Mouse (Mus musculus): Measurements from ENCODE around the gene Ccnjl. TPM values are rescaled to one million over a fixed set of nuclear protein-coding genes. Genes with fewer than 3 reads are reported as not detected.
A peak's percentile ranks its signal among the peaks of the same experiment; 100 is the strongest.

Gene Ccnjl
- total and polyA plus RNA-seq, 3 experiments = 2.0 to 3.0 (median 2.1) TPM

DNA sequence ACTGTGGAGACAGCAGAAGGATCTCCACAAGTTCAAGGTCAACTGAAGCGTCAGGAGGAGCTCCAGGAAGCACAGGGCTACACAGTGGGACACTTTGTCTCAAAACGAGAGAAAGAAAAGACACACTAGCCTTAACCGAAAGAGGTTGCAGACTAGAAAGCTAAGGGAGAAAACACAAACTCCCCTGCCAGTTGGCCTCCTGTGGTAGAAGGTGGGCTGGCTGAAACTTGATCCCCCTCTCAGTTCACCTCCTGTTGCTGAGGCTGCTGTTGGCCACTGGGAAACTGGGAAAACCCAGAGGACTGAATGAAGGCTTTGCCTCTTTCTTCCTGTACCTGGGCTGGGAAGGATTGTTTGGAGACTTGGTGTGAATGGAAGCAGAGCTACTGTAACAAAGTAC, 1.5 kb downstream of the Ccnjl start:
- Histone ChIP-seq H3K79me2 (replicated peaks; ENCODE audit: control insufficient read depth, insufficient read depth, low read length) (no peaks in the 10 kb centered on the region), H3K4me3 (no peak overlapping the region), H3K27ac (no peak overlapping the region), H3K27me3 (ENCODE audit: control insufficient read depth, insufficient read depth, low read length) (no peaks in the 10 kb centered on the region), H3K36me3 (ENCODE audit: control insufficient read depth, insufficient read depth, low read length) (peaks cover 2% of the 10 kb centered on the region; the same call in 1 of the 2 replicates), H3K9ac (ENCODE audit: low read depth, low read length) (no peak overlapping the region), H3K4me1 (ENCODE audit: control insufficient read depth, insufficient read depth, low read length) (no peaks in the 10 kb centered on the region; the same call in none of the 2 replicates)
- no peak for DNase-seq
- WGBS = 67% methylated on average over 3 of the region's 3 CpGs
- intact Hi-C loops (cut with DNase I) = no loop called here
- TF ChIP-seq EP300 (IDR thresholded peaks at IDR 0.05; ENCODE audit: insufficient read depth, low read depth, low read length) (no peak), POLR2A (IDR thresholded peaks at IDR 0.05; ENCODE audit: insufficient read depth, low read depth, low read length) (no peak)

- Histone ChIP-seq H3K4me1 (ENCODE audit: control insufficient read depth, insufficient read depth, low read length) (no peaks in the 10 kb centered on the region; the same call in none of the 2 replicates), H3K9ac (ENCODE audit: low read depth, low read length) (no peak overlapping the region)
- 73% methylated on average over 5 of the region's 5 CpGs for WGBS
Observed at GRCm38 (mm10) chr11:43531619-43532018, 3.0 kb downstream of the Ccnjl start.

GRCm38 (mm10) chr11:43537074-43537473, 8.5 kb downstream of the Ccnjl start:
- DNase-seq = no peak
- intact Hi-C loops (cut with DNase I) = no loop called here
- no peak overlapping the region for H3K4me3 ChIP-seq
- WGBS = 88% methylated on average over 6 of the region's 6 CpGs
- TF ChIP-seq CTCF (IDR thresholded peaks at IDR 0.05) = no peak
- TF ChIP-seq EP300 (IDR thresholded peaks at IDR 0.05; ENCODE audit: insufficient read depth, low read depth, low read length) = no peak
- no peak for TF ChIP-seq POLR2A (IDR thresholded peaks at IDR 0.05; ENCODE audit: insufficient read depth, low read depth, low read length)
- no peaks in the 10 kb centered on the region for H3K27me3 ChIP-seq (ENCODE audit: control insufficient read depth, insufficient read depth, low read length)
- no peaks in the 10 kb centered on the region for H3K36me3 ChIP-seq (ENCODE audit: control insufficient read depth, insufficient read depth, low read length)
- H3K27ac ChIP-seq = no peak overlapping the region
- H3K4me1 ChIP-seq (ENCODE audit: control insufficient read depth, insufficient read depth, low read length) = no peaks in the 10 kb centered on the region
- H3K9ac ChIP-seq (ENCODE audit: low read depth, low read length) = no peak overlapping the region
- H3K79me2 ChIP-seq (replicated peaks; ENCODE audit: control insufficient read depth, insufficient read depth, low read length) = peaks cover 1% of the 10 kb centered on the region; the same call in 1 of the 2 replicates

More at GRCm38 (mm10) chr11:43531619-43532018, 3.0 kb downstream of the Ccnjl start:
- H3K4me3 ChIP-seq = no peak overlapping the region
- no peak for TF ChIP-seq EP300 (IDR thresholded peaks at IDR 0.05; ENCODE audit: insufficient read depth, low read depth, low read length)
- peak; percentile 30 for TF ChIP-seq CTCF (IDR thresholded peaks at IDR 0.05)
- H3K27ac ChIP-seq = no peak overlapping the region
- 0 out of 2 replicates have a peak, but pooled peaks cover 1% of the 10 kb centered on the region for H3K79me2 ChIP-seq (replicated peaks; ENCODE audit: control insufficient read depth, insufficient read depth, low read length)
- DNase-seq = no peak
- intact Hi-C loops (cut with DNase I) = no loop called here
- H3K36me3 ChIP-seq (ENCODE audit: control insufficient read depth, insufficient read depth, low read length) = peaks cover 2% of the 10 kb centered on the region; the same call in 1 of the 2 replicates
- no peaks in the 10 kb centered on the region for H3K27me3 ChIP-seq (ENCODE audit: control insufficient read depth, insufficient read depth, low read length)

DNA sequence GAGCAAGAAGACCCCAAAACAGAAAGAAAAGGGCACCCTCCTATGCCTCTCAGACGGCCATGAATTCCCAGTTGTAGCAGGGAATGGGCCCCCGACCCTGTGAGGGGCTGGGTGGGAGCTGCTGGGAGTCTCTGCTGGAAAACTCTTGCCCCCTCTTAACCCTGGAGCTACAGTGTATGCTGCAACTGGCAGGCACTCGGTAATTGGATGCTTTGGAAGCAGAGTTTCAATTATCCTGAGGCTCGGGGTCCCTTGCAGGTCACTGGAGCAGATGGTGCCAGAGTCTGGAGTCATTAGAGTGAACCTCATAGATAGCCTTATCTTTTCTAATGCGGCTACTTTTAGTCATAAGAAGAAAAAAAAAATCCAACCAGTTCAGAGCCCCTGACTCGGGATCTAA, 11.3 kb downstream of the Ccnjl start:
- no peak for DNase-seq
- H3K36me3 ChIP-seq (ENCODE audit: control insufficient read depth, insufficient read depth, low read length) = no peaks in the 10 kb centered on the region
- H3K79me2 ChIP-seq (replicated peaks; ENCODE audit: control insufficient read depth, insufficient read depth, low read length) = peaks cover 1% of the 10 kb centered on the region; the same call in 1 of the 2 replicates
- no peak overlapping the region for H3K9ac ChIP-seq (ENCODE audit: low read depth, low read length)
- 51% methylated on average over 6 of the region's 6 CpGs for WGBS
- TF ChIP-seq EP300 (IDR thresholded peaks at IDR 0.05; ENCODE audit: insufficient read depth, low read depth, low read length) (no peak), CTCF (IDR thresholded peaks at IDR 0.05) (no peak), POLR2A (IDR thresholded peaks at IDR 0.05; ENCODE audit: insufficient read depth, low read depth, low read length) (no peak)
- H3K27me3 ChIP-seq (ENCODE audit: control insufficient read depth, insufficient read depth, low read length) = no peaks in the 10 kb centered on the region
- H3K27ac ChIP-seq = no peak overlapping the region
- intact Hi-C loops (cut with DNase I) = no loop called here
- peaks cover 1% of the 10 kb centered on the region; the same call in 1 of the 2 replicates for H3K4me1 ChIP-seq (ENCODE audit: control insufficient read depth, insufficient read depth, low read length)
- H3K4me3 ChIP-seq = no peak overlapping the region

GRCm38 (mm10) chr11:43543711-43544466, 15.3 kb downstream of the Ccnjl start:
- WGBS = 69% methylated on average over 15 of the region's 15 CpGs
- Histone ChIP-seq H3K27me3 (ENCODE audit: control insufficient read depth, insufficient read depth, low read length) (no peaks in the 10 kb centered on the region), H3K4me3 (no peak overlapping the region), H3K9ac (ENCODE audit: low read depth, low read length) (no peak overlapping the region), H3K4me1 (ENCODE audit: control insufficient read depth, insufficient read depth, low read length) (peaks cover 4% of the 10 kb centered on the region), H3K27ac (no peak overlapping the region), H3K36me3 (ENCODE audit: control insufficient read depth, insufficient read depth, low read length) (no peaks in the 10 kb centered on the region), H3K79me2 (replicated peaks; ENCODE audit: control insufficient read depth, insufficient read depth, low read length) (no peaks in the 10 kb centered on the region; the same call in 1 of the 2 replicates)
- TF ChIP-seq EP300 (IDR thresholded peaks at IDR 0.05; ENCODE audit: insufficient read depth, low read depth, low read length) (no peak), POLR2A (IDR thresholded peaks at IDR 0.05; ENCODE audit: insufficient read depth, low read depth, low read length) (no peak), CTCF (IDR thresholded peaks at IDR 0.05) (no peak)
- intact Hi-C loops (cut with DNase I) = no loop called here
- no peak for DNase-seq

DNA sequence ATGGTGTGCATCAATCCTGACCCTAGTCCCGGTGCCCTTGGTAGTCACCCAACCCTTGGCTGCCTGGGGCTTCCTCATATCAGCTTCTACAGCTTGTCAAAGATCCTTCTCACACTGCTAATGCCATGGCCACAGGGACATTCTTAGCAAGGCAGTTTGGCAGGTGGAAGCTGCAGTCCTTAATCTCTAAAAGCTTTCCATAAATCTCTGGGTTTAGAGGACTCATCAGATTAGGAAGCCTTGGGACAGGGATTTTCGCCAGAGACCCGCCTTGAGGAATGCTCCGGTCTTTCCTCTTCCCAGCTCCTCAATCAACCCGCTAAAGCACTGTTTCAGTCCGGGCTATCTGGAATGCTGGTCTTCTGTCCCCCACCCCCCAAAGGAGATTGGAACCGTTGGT, 16.2 kb downstream of the Ccnjl start:
- TF ChIP-seq CTCF (IDR thresholded peaks at IDR 0.05) = no peak
- TF ChIP-seq EP300 (IDR thresholded peaks at IDR 0.05; ENCODE audit: insufficient read depth, low read depth, low read length) = no peak
- TF ChIP-seq POLR2A (IDR thresholded peaks at IDR 0.05; ENCODE audit: insufficient read depth, low read depth, low read length) = no peak
- Histone ChIP-seq H3K27ac (no peak overlapping the region), H3K27me3 (ENCODE audit: control insufficient read depth, insufficient read depth, low read length) (no peaks in the 10 kb centered on the region), H3K4me1 (ENCODE audit: control insufficient read depth, insufficient read depth, low read length) (peaks cover 11% of the 10 kb centered on the region), H3K79me2 (replicated peaks; ENCODE audit: control insufficient read depth, insufficient read depth, low read length) (no peaks in the 10 kb centered on the region; the same call in 1 of the 2 replicates), H3K9ac (ENCODE audit: low read depth, low read length) (no peak overlapping the region), H3K4me3 (no peak overlapping the region), H3K36me3 (ENCODE audit: control insufficient read depth, insufficient read depth, low read length) (no peaks in the 10 kb centered on the region)
- 53% methylated on average over 7 of the region's 7 CpGs for whole genome bisulfite sequencing
- no peak for DNase-seq
- intact Hi-C loops (cut with DNase I) = no loop called here
